Mouse (Mus musculus): ENCODE results near the gene Rac2.
A peak's percentile ranks its signal among the peaks of the same experiment; 100 is the strongest.

DNA sequence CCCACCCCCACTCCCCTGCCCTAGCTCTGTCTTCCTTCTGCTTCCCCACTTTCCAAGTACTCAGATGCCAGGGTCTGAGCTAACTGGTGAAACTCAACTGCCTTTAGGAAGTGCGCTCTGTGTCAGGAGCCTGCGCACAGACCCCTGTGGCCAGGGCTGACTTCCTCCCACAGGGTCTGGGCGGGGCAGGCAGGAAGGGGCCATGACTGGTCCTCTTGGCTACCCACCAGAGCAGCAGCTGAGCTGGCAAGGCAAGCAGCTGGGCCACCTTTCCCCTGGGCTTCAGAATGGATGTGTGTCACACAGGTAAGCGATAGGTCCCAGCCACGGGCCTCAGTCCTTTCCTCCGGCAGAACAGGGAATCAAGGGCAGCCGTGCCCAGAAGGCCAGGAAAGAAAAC is 24.3 kb upstream of the Rac2 start, which contains the start of gene Cyth4:
- TF ChIP-seq CTCF (IDR thresholded peaks at IDR 0.05; ENCODE audit: insufficient read depth, low read length) (no peak), POLR2A (IDR thresholded peaks at IDR 0.05; ENCODE audit: borderline replicate concordance, extremely low read depth, low read depth, low read length) (peak; percentile 69; the same call in 1 of the 2 replicates)
